Mouse (Mus musculus): Measurements from ENCODE around the gene AU022751. TPM values are rescaled to one million over a fixed set of nuclear protein-coding genes. Genes with fewer than 3 reads are reported as not detected.

Gene AU022751
- not detected in 4 replicates for total RNA-seq (2023)

DNA sequence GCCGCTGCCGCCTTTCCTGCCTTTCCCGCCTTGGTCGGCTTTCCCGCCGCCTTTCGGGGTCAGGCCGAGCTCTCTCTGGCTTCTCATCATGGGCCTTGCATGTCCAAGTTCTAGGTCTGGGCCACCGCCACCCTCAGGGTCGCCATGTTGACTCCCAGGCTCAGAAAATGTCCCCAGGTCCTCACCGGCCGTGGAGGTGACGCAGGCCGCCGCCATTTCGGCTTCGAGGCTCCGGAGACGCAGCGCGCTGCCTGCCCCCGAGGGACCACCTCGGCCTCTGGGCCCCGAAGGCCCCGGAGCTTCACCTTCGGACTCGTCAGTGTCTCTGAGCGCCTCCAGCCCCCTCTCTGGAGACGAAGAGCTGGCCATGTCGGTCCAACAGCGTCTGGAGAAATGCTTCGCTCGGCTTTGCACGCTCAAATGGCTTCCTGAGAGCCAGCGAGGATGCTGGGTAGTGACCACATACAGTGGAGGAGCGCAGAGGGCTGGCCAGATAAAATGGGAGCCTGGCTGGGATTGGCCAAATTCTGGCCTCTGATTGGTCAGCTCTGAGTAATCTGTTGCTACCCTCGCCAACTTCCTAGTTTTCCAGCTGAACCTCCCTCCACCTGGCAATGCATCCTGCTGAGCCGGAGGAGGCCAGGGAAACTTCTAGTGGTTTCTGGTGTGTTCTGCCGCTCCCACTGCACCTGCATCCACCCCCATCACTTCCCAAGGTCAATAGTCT is at the start of gene AU022751:
AU022751 (minus strand) TSS at position 466 of the 727 bp plus-strand sequence.

DNA sequence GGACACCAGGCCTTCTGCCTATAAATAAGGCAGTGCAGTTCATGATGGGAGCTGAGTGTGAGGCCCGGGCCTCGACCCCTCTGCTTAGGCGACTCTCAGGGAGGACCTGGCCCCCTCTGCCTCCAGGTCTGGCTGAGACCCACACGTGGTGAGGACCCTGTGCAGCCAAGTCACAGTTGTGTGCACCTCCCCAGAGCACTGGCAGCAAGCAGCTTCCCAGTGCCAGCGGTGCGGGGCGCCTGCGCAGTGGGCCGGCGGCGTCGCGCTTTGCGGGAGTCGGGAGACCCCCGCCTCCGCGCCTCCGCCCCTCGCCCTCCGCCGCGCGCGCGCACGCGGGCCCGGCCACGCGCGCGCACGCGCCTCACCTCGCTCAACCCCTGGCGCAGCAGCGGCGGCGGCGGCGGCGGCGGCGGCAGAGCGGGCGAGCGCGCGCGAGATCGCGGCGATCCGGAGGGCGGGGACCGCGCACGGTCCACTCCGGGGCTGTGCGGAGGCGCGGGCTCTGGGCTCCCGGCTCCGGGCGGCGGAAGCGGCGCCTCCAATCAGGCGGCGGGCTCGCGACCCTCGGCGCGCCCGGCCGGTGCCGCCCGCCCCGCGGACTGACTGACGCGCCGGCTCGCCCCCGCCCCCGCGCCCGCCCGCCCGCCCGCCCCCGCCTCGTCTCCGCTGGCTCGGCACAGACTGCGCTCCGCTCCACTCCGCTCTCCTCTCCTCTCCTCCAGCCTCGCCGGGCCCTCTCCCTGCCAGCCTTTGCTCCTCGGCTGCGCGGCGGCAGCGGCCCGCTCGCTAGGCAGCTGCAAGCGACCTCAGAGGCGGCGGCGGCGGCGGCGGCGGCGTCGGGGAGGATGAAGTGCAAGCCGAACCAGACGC is 35.9 kb downstream of the AU022751 start, which contains the start of gene Nudt11:
Nudt11 (plus strand) TSS at position 388 of the 870 bp plus-strand sequence.

Other genes starting within 250 kb of the AU022751 start
- gene Nudt11, start 36.0 kb downstream of the AU022751 start, total RNA-seq (2023) = not detected in 4 replicates
- gene Nudt10, start 89.6 kb upstream of the AU022751 start, total RNA-seq (2023) = not detected in 4 replicates
- gene Bmp15, start 237.3 kb upstream of the AU022751 start, total RNA-seq (2023) = not detected in 4 replicates

All from B cell, adult 62 days (primary cell).